Mouse (Mus musculus): ENCODE results near the gene Axin2. TPM values are rescaled to one million over a fixed set of nuclear protein-coding genes. Genes with fewer than 3 reads are reported as not detected.
A peak's percentile ranks its signal among the peaks of the same experiment; 100 is the strongest.

Axin2 gene
- total and polyA plus RNA-seq, 2 experiments from 2014 or later = 7.5 to 38.0 TPM

GRCm38 (mm10) chr11:108891871-108892380, 28.2 kb upstream of the Axin2 start:
- Histone ChIP-seq H3K36me3 (ENCODE audit: insufficient read depth, low read length) (no peaks in the 10 kb centered on the region), H3K4me3 (ENCODE audit: low read depth, low read length) (peak overlapping the region; percentile 16; the same call in 1 of the 2 replicates), H3K9me3 (ENCODE audit: low read length) (no peaks in the 10 kb centered on the region), H3K9ac (replicated peaks; ENCODE audit: low read length, poor library complexity, severe bottlenecking) (no peak overlapping the region), H3K4me1 (ENCODE audit: insufficient read depth, low read length) (peaks cover 10% of the 10 kb centered on the region), H3K27ac (ENCODE audit: low read depth, low read length) (peak overlapping the region; percentile 18), H3K27me3 (ENCODE audit: insufficient read depth, low read length) (no peaks in the 10 kb centered on the region), H3K4me2 (ENCODE audit: low read depth, low read length, poor library complexity, severe bottlenecking) (peak overlapping the region; percentile 50)
- DNase-seq (ENCODE audit: low spot score) = no peak
- TF ChIP-seq CTCF (IDR thresholded peaks at IDR 0.05) = no peak
- no peak for ATAC-seq (ENCODE audit: low FRiP score)
- WGBS = 6% methylated on average over 21 of the region's 21 CpGs

GRCm38 (mm10) chr11:108892406-108892805, 27.7 kb upstream of the Axin2 start:
- no peaks in the 10 kb centered on the region for H3K9me3 ChIP-seq (ENCODE audit: low read length)
- H3K27ac ChIP-seq (ENCODE audit: low read depth, low read length) = no peak overlapping the region
- H3K4me2 ChIP-seq (ENCODE audit: low read depth, low read length, poor library complexity, severe bottlenecking) = no peak overlapping the region
- ATAC-seq (ENCODE audit: low FRiP score) (no peak), DNase-seq (ENCODE audit: low spot score) (no peak)
- H3K9ac ChIP-seq (replicated peaks; ENCODE audit: low read length, poor library complexity, severe bottlenecking) = no peak overlapping the region
- peaks cover 10% of the 10 kb centered on the region for H3K4me1 ChIP-seq (ENCODE audit: insufficient read depth, low read length)
- no peaks in the 10 kb centered on the region for H3K36me3 ChIP-seq (ENCODE audit: insufficient read depth, low read length)
- H3K4me3 ChIP-seq (ENCODE audit: low read depth, low read length) = no peak overlapping the region
- TF ChIP-seq CTCF (IDR thresholded peaks at IDR 0.05) = no peak
- no peaks in the 10 kb centered on the region for H3K27me3 ChIP-seq (ENCODE audit: insufficient read depth, low read length)
- WGBS = 16% methylated on average over 4 of the region's 7 CpGs

- no peak for ATAC-seq (ENCODE audit: low FRiP score)
- Histone ChIP-seq H3K27me3 (ENCODE audit: insufficient read depth, low read length) (no peaks in the 10 kb centered on the region), H3K4me1 (ENCODE audit: insufficient read depth, low read length) (peaks cover 10% of the 10 kb centered on the region), H3K4me2 (ENCODE audit: low read depth, low read length, poor library complexity, severe bottlenecking) (no peak overlapping the region), H3K36me3 (ENCODE audit: insufficient read depth, low read length) (no peaks in the 10 kb centered on the region), H3K27ac (ENCODE audit: low read depth, low read length) (no peak overlapping the region), H3K4me3 (ENCODE audit: low read depth, low read length) (no peak overlapping the region), H3K9me3 (ENCODE audit: low read length) (no peaks in the 10 kb centered on the region), H3K9ac (replicated peaks; ENCODE audit: low read length, poor library complexity, severe bottlenecking) (no peak overlapping the region)
- DNase-seq (ENCODE audit: low spot score) = no peak
- WGBS = 50% methylated on average over 12 of the region's 12 CpGs
- TF ChIP-seq CTCF (IDR thresholded peaks at IDR 0.05) = no peak
Observed at GRCm38 (mm10) chr11:108893232-108893790, 26.8 kb upstream of the Axin2 start.

- Histone ChIP-seq H3K27ac (ENCODE audit: low read depth, low read length) (no peak overlapping the region), H3K9me3 (ENCODE audit: low read length) (no peaks in the 10 kb centered on the region), H3K4me3 (ENCODE audit: low read depth, low read length) (no peak overlapping the region), H3K4me1 (ENCODE audit: insufficient read depth, low read length) (peaks cover 10% of the 10 kb centered on the region), H3K9ac (replicated peaks; ENCODE audit: low read length, poor library complexity, severe bottlenecking) (no peak overlapping the region), H3K4me2 (ENCODE audit: low read depth, low read length, poor library complexity, severe bottlenecking) (no peak overlapping the region), H3K27me3 (ENCODE audit: insufficient read depth, low read length) (no peaks in the 10 kb centered on the region), H3K36me3 (ENCODE audit: insufficient read depth, low read length) (no peaks in the 10 kb centered on the region)
- WGBS = 46% methylated on average over 10 of the region's 10 CpGs
- TF ChIP-seq CTCF (IDR thresholded peaks at IDR 0.05) = no peak
- no peak for ATAC-seq (ENCODE audit: low FRiP score)
- no peak for DNase-seq (ENCODE audit: low spot score)
Observed at GRCm38 (mm10) chr11:108893855-108894510, 26.2 kb upstream of the Axin2 start.

GRCm38 (mm10) chr11:108897034-108897433, 23.1 kb upstream of the Axin2 start:
- Histone ChIP-seq H3K4me2 (ENCODE audit: low read depth, low read length, poor library complexity, severe bottlenecking) (no peak overlapping the region), H3K36me3 (ENCODE audit: insufficient read depth, low read length) (no peaks in the 10 kb centered on the region), H3K4me3 (ENCODE audit: low read depth, low read length) (no peak overlapping the region), H3K27me3 (ENCODE audit: insufficient read depth, low read length) (no peaks in the 10 kb centered on the region), H3K9me3 (ENCODE audit: low read length) (no peaks in the 10 kb centered on the region), H3K9ac (replicated peaks; ENCODE audit: low read length, poor library complexity, severe bottlenecking) (no peak overlapping the region), H3K4me1 (ENCODE audit: insufficient read depth, low read length) (no peaks in the 10 kb centered on the region), H3K27ac (ENCODE audit: low read depth, low read length) (no peak overlapping the region)
- 78% methylated on average over 4 of the region's 4 CpGs for WGBS
- ATAC-seq (ENCODE audit: low FRiP score) = no peak
- no peak for TF ChIP-seq CTCF (IDR thresholded peaks at IDR 0.05)
- DNase-seq (ENCODE audit: low spot score) = no peak

GRCm38 (mm10) chr11:108898063-108898462, 22.1 kb upstream of the Axin2 start:
- Histone ChIP-seq H3K4me3 (ENCODE audit: low read depth, low read length) (no peak overlapping the region), H3K36me3 (ENCODE audit: insufficient read depth, low read length) (no peaks in the 10 kb centered on the region), H3K4me1 (ENCODE audit: insufficient read depth, low read length) (no peaks in the 10 kb centered on the region), H3K4me2 (ENCODE audit: low read depth, low read length, poor library complexity, severe bottlenecking) (no peak overlapping the region), H3K27ac (ENCODE audit: low read depth, low read length) (no peak overlapping the region), H3K9me3 (ENCODE audit: low read length) (no peaks in the 10 kb centered on the region), H3K9ac (replicated peaks; ENCODE audit: low read length, poor library complexity, severe bottlenecking) (no peak overlapping the region), H3K27me3 (ENCODE audit: insufficient read depth, low read length) (no peaks in the 10 kb centered on the region)
- no peak for ATAC-seq (ENCODE audit: low FRiP score)
- DNase-seq (ENCODE audit: low spot score) = no peak
- TF ChIP-seq CTCF (IDR thresholded peaks at IDR 0.05) = no peak
- WGBS = 78% methylated on average over 9 of the region's 9 CpGs
